Mouse (Mus musculus): Measurements from ENCODE around the gene Cyp2j12. TPM values are rescaled to one million over a fixed set of nuclear protein-coding genes. Genes with fewer than 3 reads are reported as not detected.
"Not testable (repeated sequence)": the region's sequence is repeated elsewhere in the genome, so short reads cannot be mapped to it uniquely, and the experiment has no call there.

The Cyp2j12 gene
- total and polyA plus RNA-seq, 3 experiments, result 0.11 TPM; not detected in 2

DNA sequence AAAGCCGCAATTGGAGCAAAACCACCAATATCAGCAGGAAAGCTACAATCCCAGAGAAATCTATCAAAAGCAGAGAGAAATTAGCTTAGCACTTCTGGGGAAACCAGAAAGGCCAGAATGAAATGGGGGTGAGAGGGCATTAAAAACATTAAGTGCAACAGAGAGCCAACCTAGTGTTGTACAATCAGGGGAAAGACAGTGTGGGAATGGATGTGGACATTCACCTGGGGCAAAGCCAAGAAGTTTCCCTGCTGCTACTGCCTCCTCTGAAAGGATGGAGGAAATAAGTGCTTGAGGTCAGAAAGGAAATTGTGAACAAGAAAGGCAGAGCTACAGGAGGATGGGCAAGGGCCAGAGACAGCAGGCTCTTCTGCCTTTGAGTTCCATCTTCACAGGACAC lies 1.7 kb downstream of the Cyp2j12 start:
- no peak for ATAC-seq (ENCODE audit: extremely low read depth, insufficient number of reproducible peaks, low FRiP score, poor library complexity, severe bottlenecking)
- Histone ChIP-seq H3K9me3 (replicated peaks) (peaks cover 3% of the 10 kb centered on the region; the same call in 1 of the 2 replicates), H3K36me3 (replicated peaks) (no peaks in the 10 kb centered on the region), H3K27me3 (ENCODE audit: insufficient read depth, low read length) (no peaks in the 10 kb centered on the region), H3K4me3 (ENCODE audit: low read depth, low read length) (no peak overlapping the region), H3K4me1 (ENCODE audit: insufficient read depth, low read depth, low read length) (no peaks in the 10 kb centered on the region)
- no peak for DNase-seq (ENCODE audit: low spot score)
- TF ChIP-seq GATA2 (IDR thresholded peaks at IDR 0.05; ENCODE audit: borderline replicate concordance, low read depth, low read length) (no peak), POLR2AphosphoS5 (IDR thresholded peaks at IDR 0.05; ENCODE audit: insufficient replicate concordance, low read depth, low read length) (no peak), CTCF (IDR thresholded peaks at IDR 0.05; ENCODE audit: low read depth, low read length) (no peak), TAL1 (conservative IDR thresholded peaks at IDR 0.05; ENCODE audit: low read depth, low read length) (no peak), GATA1 (IDR thresholded peaks at IDR 0.05; ENCODE audit: borderline replicate concordance, low read length) (no peak)

- TF ChIP-seq GATA2 (IDR thresholded peaks at IDR 0.05; ENCODE audit: borderline replicate concordance, low read depth, low read length) (no peak), CTCF (IDR thresholded peaks at IDR 0.05; ENCODE audit: low read depth, low read length) (no peak), POLR2AphosphoS5 (IDR thresholded peaks at IDR 0.05; ENCODE audit: insufficient replicate concordance, low read depth, low read length) (no peak), TAL1 (conservative IDR thresholded peaks at IDR 0.05; ENCODE audit: low read depth, low read length) (no peak), GATA1 (IDR thresholded peaks at IDR 0.05; ENCODE audit: borderline replicate concordance, low read length) (no peak)
- no peaks in the 10 kb centered on the region for H3K36me3 ChIP-seq (replicated peaks)
- H3K4me1 ChIP-seq (ENCODE audit: insufficient read depth, low read depth, low read length), result no peaks in the 10 kb centered on the region
- H3K9me3 ChIP-seq (replicated peaks), result no peaks in the 10 kb centered on the region
- no peaks in the 10 kb centered on the region for H3K27me3 ChIP-seq (ENCODE audit: insufficient read depth, low read length)
- DNase-seq (ENCODE audit: low spot score), result no peak
- no peak for ATAC-seq (ENCODE audit: extremely low read depth, insufficient number of reproducible peaks, low FRiP score, poor library complexity, severe bottlenecking)
- no peak overlapping the region for H3K4me3 ChIP-seq (ENCODE audit: low read depth, low read length)
These were observed 6.7 kb downstream of the Cyp2j12 start for GRCm38 (mm10) chr4:96134246-96134645.

DNA sequence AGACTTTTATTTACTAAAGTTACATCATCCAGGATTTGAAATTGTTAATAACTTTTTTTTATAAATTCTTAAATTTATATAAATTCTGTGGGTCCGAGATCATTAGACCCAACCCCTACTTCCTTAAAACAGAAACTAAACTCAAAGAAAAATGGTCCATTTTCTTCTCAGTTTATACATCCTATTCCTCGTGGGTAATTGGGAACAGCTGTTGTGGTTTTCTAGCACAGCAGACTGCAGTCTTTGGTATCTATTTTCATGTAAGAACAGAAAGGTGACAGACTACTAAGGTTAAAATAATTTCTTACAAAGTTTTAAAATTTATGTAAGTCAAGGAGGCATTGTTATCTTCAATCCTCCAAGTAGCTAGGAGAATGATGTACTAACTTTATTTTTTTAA lies 44.1 kb downstream of the Cyp2j12 start:
- TF ChIP-seq CTCF (IDR thresholded peaks at IDR 0.05; ENCODE audit: low read depth, low read length), result no peak
- no peak for TF ChIP-seq GATA1 (IDR thresholded peaks at IDR 0.05; ENCODE audit: borderline replicate concordance, low read length)
- TF ChIP-seq TAL1 (conservative IDR thresholded peaks at IDR 0.05; ENCODE audit: low read depth, low read length), result no peak
- TF ChIP-seq GATA2 (IDR thresholded peaks at IDR 0.05; ENCODE audit: borderline replicate concordance, low read depth, low read length), result no peak
- no peak for TF ChIP-seq POLR2AphosphoS5 (IDR thresholded peaks at IDR 0.05; ENCODE audit: insufficient replicate concordance, low read depth, low read length)
- DNase-seq (ENCODE audit: low spot score) (no peak), ATAC-seq (ENCODE audit: extremely low read depth, insufficient number of reproducible peaks, low FRiP score, poor library complexity, severe bottlenecking) (no peak)
- Histone ChIP-seq H3K36me3 (replicated peaks) (no peaks in the 10 kb centered on the region), H3K4me1 (ENCODE audit: insufficient read depth, low read depth, low read length) (no peaks in the 10 kb centered on the region), H3K9me3 (replicated peaks) (0 out of 2 replicates have a peak, but pooled peaks cover 2% of the 10 kb centered on the region), H3K27me3 (ENCODE audit: insufficient read depth, low read length) (no peaks in the 10 kb centered on the region), H3K4me3 (ENCODE audit: low read depth, low read length) (no peak overlapping the region)

DNA sequence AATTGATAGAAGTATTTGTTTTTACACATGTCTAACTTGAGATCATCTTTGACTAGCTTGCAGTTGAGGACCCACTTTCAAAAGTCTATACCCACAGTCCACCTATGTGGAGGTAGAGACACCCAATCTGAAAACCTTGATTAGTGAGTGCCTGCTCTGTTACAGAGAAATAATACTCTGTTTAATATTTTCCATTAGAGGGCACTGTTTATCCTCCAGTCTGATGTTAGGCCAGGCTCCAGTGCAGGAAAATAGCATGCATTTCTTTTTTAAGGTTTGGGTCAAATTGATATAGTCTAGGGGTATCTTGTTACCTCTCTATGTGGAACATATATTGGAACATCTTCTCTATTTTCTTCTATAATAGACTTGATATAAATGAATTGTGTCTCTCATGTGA lies 49.1 kb downstream of the Cyp2j12 start:
- DNase-seq (ENCODE audit: low spot score), result no peak
- no peaks in the 10 kb centered on the region for H3K27me3 ChIP-seq (ENCODE audit: insufficient read depth, low read length)
- H3K9me3 ChIP-seq (replicated peaks), result no peaks in the 10 kb centered on the region

GRCm38 (mm10) chr4:96089356-96090048 lies 51.5 kb downstream of the Cyp2j12 start:
- not testable (repeated sequence) for ATAC-seq (ENCODE audit: extremely low read depth, insufficient number of reproducible peaks, low FRiP score, poor library complexity, severe bottlenecking); DNase-seq (ENCODE audit: low spot score); H3K9me3 ChIP-seq (replicated peaks)

More for the DNA sequence above, 49.1 kb downstream of the Cyp2j12 start:
- Histone ChIP-seq H3K4me3 (ENCODE audit: low read depth, low read length) (no peak overlapping the region), H3K36me3 (replicated peaks) (no peaks in the 10 kb centered on the region), H3K4me1 (ENCODE audit: insufficient read depth, low read depth, low read length) (no peaks in the 10 kb centered on the region)
- TF ChIP-seq TAL1 (conservative IDR thresholded peaks at IDR 0.05; ENCODE audit: low read depth, low read length), result no peak
- no peak for TF ChIP-seq CTCF (IDR thresholded peaks at IDR 0.05; ENCODE audit: low read depth, low read length)
- no peak for TF ChIP-seq POLR2AphosphoS5 (IDR thresholded peaks at IDR 0.05; ENCODE audit: insufficient replicate concordance, low read depth, low read length)
- TF ChIP-seq GATA1 (IDR thresholded peaks at IDR 0.05; ENCODE audit: borderline replicate concordance, low read length), result no peak
- no peak for ATAC-seq (ENCODE audit: extremely low read depth, insufficient number of reproducible peaks, low FRiP score, poor library complexity, severe bottlenecking)

GRCm38 (mm10) chr4:96078308-96078707 lies 62.6 kb downstream of the Cyp2j12 start:
- TF ChIP-seq TAL1 (conservative IDR thresholded peaks at IDR 0.05; ENCODE audit: low read depth, low read length) (no peak), POLR2AphosphoS5 (IDR thresholded peaks at IDR 0.05; ENCODE audit: insufficient replicate concordance, low read depth, low read length) (no peak)
- no peak for ATAC-seq (ENCODE audit: extremely low read depth, insufficient number of reproducible peaks, low FRiP score, poor library complexity, severe bottlenecking)
- Histone ChIP-seq H3K4me3 (ENCODE audit: low read depth, low read length) (no peak overlapping the region), H3K36me3 (replicated peaks) (no peaks in the 10 kb centered on the region), H3K4me1 (ENCODE audit: insufficient read depth, low read depth, low read length) (no peaks in the 10 kb centered on the region), H3K27me3 (ENCODE audit: insufficient read depth, low read length) (no peaks in the 10 kb centered on the region), H3K9me3 (replicated peaks) (peaks cover 7% of the 10 kb centered on the region)
- no peak for DNase-seq (ENCODE audit: low spot score)

More at GRCm38 (mm10) chr4:96089356-96090048, 51.5 kb downstream of the Cyp2j12 start:
- H3K4me3 ChIP-seq (ENCODE audit: low read depth, low read length); H3K4me1 ChIP-seq (ENCODE audit: insufficient read depth, low read depth, low read length); H3K36me3 ChIP-seq (replicated peaks); H3K27me3 ChIP-seq (ENCODE audit: insufficient read depth, low read length): not testable (repeated sequence)
